Mouse (Mus musculus): ENCODE measurements around the gene Cdkal1.

Gene Cdkal1

DNA sequence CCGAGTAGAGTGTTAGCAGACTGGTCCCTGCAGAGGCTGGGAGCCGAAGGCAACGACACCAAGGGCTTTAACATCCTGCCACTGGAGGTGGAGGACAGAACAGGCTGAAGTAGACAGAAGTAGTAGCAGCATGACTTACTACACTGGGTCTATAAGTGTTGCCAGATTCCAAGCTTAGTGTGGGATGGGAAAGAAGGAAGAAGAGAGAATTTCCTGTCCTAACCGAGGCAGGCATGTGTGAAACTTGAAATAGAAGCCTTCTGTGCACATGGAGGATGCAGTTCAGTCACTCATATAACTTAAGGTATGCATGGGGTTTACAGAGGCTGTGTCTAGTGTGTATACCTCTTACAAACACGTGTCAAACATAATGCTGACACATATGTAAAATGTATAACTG is 465.4 kb downstream of the Cdkal1 start:
- DNase-seq = no peak

DNA sequence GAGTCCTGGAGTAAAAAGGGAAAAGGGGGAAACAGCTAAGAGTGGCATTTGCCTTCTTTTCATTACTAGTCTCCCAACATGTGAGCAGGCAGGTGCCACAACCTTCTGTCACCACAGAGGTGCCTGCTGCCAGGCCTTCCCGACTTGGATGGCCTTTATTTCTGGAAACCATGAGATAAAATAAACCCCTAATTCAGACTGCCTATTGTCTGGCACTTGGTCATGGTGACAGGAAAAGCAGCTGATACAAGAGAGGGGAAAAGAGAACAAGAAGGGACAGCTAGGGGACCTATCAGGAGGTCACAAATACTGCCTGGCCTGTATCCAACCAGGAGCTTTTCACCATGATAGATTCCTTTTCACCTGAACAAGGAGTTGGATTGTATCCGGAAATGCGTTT is 466.6 kb downstream of the Cdkal1 start:
- DNase-seq = no peak

DNA sequence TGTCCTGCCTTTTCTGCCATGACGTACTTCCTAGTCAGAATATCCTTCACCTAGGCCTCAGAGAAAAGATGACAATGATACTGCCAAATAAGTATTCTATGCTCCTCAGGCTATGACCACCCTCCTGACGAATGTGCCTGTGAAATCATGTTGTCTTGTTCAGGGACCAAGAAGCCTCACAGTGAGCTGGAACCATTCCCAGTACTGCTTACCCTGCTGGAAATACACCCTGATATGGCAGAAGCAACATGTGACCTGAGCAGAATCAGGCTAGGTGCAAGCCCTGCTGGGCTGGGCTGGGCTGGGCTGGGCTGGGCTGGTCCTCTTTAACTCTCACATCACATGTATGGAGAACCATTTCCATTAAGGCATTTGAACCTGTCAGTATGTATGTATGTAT is 477.9 kb downstream of the Cdkal1 start:
- no peak for DNase-seq

DNA sequence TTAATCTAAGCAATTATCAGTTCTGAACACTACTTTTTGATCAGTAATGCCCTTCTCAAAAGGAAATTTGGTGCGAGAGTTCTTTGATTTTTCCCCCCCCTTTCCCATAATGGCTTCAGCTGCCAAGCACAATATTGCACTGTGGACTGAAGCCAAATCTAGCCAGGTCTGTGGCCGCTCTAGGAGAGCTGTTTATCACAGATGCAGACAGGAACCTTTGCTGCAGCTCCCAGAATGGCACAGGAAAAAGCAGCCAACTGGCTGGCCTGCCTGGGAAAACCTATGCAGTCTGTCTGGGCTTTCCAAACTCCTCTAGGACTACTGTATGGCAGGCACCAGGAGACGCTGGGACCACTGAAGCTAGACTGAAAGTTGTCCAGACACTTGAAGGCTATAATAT is 483.6 kb downstream of the Cdkal1 start:
- DNase-seq = no peak

DNA sequence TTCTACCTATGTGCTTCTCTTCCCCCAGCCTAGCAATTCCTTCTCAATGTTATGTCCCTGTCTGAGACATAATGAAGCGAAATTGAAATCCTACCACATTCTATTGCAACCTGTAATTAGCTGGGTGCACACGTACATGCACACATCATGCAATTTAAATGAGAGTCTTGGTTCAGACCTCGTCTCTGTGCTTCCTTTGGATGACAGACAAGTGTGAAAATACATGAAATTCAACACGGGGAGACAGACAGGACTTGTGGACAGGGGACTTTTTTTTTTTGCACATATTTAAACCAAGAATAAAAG is 484.1 kb downstream of the Cdkal1 start:
- no peak for DNase-seq

DNA sequence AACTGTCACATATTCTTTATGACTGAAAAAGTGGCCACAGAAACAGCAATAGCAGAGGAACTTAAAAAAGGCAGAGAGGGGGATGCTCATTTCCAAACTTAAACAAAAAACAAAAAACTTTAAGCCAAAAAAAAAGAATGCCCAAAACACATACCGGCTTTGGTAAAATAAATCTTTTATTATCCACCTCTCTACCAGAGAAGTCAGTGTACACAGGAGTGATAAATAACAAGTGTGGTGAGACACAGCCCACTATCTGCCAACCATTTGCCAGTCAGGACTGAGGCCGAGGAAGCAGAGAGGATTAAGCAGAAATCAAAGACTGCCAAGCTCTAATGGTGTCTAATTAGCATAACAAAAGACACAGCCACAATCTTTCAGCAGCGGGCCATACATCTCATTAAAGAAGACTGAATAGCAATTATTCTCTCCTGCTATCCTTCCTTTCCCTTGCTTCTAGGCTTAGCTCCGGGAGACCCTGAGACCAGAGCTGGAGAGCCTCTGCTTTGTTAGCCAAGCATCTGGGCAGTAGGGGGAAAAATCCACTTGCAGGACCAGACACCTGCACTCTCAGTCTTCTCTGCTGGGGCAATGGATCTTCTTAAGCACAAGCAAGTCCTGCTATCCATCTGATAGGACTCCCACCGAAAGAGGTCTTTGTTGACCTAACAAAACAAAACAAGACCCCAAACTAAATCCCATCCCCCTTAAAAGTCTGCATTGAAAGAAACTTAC is 484.6 kb downstream of the Cdkal1 start:
- no peak for DNase-seq

DNA sequence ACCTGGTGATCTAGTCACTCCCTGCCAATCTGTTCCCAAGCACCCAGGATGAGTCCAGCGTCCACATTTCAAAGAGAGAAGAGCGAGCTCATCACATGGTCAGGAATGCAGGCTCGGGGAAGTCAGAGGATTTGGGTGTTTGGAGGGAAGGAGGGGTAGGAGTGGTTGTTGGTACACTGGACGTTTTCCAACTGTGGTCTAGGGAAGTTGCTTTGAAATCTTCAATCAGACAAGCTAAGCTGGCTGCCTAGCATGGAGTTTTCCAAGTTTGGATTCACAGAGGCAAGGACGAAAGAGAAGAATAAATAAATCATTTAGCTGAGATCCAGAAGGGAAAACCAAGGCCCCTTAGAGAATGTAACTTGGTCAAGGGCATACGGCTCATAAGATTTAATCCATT is 486.7 kb downstream of the Cdkal1 start:
- no peak for DNase-seq

DNA sequence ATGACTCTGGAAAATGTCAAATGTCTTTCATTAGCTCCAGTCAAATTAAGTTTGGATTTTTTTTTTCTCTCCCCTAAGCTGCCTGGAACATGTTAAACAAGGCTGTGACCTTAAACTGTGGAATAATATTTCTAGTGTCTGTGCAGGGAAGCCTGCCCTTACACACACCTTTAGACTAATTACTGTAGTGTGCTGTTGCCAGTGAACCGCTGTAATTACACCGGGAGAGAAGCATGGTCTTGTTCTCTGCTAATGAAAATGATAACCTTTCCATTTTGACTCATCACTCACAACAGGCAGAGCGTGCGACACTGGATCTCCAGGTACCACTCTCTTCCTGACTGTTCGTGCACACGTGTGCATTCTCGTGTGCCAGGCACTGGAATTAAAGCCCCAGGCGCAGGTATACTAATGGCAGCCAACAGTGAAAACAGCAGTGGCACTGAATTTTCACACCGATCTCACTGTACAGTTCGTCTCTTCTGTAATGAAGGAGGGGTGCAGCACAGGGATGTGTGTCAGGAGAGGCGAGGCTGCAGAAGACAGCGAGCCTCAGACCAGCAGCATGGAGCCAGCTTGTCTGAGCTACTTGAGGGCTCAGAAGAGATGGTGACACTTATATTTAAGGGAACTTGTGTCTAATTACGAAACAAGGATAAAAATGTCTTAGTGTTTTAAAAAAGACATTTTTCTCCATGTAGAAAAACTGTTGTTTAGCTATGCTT is 490.4 kb downstream of the Cdkal1 start:
- no peak for DNase-seq

DNA sequence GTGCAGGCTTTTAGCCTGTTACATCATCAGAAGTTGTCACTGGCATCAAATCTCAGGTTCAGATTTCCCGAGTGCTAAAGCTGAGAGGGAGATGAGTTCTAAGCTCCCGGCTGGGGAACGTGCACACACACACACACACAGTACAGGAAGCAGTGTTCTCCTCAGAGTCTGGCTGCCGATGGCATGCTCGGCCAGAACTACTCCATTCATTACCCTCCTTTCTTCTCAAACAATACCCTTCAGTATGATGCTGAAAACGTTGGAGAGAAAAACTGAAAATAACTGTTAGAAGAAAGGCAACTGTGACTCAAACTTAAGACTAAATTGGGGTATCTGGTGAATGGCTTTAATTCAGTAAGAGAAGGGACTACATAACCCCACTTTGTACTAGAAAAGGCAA is 491.5 kb downstream of the Cdkal1 start:
- DNase-seq = no peak

DNA sequence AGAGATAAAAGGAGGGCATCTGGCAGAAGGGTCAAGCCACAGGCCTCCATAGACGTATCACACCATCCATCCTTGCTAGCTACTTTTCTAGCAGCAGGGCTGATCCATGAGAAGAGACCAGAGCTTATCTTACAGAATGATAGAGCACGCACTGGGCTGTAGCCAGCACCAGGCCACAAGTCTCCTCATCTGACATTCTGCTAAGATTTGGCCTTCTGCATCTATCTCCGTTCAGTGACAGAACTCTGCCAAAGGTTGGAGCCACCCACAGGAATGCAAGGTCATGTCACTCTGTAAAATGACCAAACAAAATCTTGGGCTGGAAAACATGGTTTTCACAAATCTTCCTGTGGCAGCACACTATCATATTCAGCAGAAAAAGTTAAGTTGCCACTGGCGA is 493.6 kb downstream of the Cdkal1 start:
- DNase-seq = no peak

DNA sequence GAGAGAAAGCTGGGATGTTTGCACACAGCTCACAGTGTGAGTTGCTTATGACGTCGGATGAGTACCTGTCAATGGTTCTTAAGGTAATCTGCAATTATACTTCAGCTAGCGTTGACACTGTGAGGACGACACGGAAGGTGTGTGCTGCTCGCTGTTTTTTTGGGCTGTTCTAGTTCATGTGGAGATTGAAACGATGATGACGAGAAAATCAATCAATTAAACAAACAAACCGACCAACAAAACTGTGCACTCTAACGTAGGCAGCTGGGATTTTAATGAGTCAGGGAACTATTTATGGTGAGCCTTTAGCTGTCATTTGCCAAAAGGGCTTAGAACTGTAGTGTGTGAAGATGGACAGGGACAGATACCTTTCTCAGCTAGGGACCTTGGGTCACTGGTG is 494.6 kb downstream of the Cdkal1 start:
- no peak for DNase-seq

DNA sequence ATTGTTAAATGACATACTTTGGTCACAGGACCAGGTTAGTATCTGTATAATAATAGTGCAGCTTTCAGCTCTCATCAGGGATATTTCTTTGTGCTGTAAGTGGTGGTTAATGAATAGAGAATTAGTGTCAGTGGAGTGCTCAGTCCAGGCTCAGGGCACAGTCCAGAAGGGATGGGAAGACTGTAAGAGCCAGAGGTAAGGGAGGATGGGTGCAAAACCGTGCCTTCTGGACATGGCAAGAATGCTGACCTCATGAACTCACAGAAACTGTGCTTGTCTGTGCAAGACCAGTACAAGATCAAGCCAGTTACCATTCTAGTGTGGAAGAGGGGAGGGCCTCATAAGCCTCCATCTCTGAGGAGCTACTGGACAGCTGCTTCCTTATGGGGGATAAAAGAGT is 496.1 kb downstream of the Cdkal1 start:
- peak; percentile 21 for DNase-seq

DNA sequence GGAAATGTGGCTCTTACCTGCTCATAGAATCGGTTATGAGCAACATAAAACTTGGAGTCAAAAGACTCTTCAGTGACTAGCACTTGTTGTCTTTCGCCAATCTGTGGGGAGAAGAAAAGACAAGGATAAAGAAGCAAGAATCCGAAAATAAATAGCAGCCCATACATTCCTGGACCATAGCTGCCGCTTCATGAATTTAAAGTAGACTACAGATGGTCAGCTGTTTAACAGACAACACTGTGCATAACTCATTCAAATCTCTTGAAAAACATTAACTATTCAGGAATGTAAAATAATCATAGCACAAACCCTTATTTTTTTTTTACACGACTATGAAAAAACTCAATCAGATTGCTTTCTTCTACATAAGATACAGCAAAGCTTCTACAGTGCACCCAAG is 498.0 kb downstream of the Cdkal1 start:
- no peak for DNase-seq

DNA sequence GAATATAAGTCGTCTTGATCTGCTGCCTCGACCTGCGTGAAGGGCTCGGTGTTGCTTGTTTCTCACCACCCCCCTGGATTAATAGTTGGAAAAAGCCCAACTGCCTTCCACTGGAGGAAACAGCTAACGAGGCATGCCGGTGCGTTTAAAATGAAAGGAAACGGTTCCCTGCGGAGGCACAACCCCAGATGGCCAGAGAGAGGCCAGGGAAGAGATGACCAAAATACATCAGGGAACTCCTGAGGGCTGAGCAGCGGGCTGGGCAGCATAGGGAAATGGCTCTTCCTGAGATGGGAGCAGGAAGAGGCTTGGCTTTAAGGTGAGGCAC is 499.4 kb downstream of the Cdkal1 start:
- DNase-seq = peak; percentile 43

DNA sequence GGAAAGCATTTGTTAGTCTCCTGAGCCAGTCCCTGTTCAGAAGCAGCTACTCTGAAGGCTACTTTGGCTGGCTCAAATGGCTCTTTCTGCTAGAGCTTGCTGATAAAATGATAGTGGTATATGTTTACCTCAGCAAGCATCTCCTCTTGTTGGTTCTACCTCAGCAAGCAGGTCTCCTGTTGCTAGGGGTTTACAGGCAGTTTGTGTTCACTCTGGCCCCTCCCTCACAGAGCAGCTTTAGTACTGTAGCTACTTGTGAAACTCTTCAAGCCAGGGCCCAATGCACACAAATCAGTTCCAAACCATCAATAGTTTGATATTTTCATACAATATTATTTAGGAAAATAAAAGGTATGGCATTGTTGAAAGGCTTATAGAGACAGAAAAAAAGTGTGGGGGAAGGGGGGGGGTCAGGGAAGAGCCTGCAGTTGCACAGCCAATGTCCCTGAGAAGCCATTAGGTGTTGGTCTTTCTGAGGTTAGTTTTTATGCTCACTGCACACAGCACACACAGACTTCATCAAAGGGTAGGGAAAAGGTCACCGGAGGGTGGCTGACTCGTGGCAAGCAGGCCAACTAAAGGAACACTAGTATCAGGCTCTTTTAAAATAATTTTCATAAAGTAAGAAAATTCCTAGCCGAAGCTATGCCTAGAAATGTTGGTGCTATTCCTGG is 499.9 kb downstream of the Cdkal1 start:
- DNase-seq = no peak

DNA sequence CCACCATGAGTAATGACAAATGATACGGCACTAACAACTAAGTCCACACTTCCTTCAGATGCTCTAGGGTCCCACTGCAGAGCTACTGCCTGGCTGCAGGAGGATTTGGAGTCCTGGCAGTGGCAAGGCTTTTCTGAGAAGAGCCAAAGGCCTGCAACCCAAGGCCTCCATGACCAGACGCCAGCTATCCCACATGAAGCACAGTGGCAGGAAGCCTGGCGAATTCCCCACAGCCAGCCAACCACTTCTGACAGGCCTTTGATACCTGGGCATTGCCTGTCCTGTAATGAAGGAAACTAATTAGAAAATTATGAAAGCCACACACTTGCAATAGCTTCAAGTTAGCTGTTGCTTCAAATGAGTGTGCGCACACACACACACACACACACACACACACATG is 500.5 kb downstream of the Cdkal1 start:
- DNase-seq = no peak

DNA sequence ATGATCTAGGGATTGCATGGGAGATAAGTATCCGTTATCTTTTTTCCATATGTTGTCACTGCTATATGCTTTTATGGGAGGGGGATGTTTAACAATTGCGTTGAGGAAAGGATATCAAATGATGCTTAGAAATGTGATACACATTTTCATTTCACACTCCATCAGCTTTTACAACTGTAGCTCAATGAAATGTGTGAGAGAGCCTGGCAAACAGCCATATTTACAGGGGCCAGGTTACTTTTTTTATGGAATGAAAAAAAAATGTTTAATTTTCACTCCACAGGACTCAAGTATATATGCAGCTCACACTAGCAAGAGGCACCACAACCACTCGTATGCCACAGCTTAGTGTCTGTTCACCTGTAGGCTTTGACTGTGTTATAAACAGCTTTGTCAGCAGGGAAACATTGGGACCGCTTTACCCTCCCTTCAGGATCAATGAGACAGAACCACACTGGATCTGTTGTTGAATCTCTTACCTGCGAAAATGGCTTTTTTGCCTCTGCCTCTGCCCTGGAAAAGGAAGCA is 501.5 kb downstream of the Cdkal1 start:
- DNase-seq = no peak

DNA sequence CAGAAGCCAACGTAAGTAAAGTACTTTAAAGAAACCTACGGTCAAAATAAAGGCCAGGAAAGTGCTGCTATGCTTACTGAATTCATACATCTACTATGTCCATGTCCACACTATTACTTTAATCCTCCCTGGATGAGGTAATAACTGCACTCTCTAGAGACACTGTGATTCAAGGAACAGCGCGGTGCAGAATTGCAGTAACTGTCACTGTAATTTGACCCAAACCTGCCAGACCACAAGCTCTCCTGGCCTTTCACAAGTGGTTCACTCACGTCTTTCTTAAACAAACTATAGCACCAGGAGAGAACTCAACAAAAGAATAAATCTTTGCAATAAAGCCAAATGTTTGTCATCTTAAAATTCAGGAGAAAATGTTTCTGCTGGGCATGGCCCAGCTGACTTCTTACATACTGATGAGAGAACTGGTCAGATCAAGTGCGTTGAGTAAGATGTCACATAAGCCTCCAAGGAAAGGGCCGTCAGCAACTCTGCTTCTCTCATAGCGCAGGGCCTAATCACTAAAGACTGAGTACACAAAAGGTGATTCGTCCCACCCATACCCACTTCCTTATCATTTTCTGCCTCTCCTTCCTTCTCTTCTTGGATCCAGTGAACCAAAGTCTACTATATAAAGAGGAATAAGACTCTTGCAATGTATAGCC is 504.3 kb downstream of the Cdkal1 start:
- DNase-seq = no peak

DNA sequence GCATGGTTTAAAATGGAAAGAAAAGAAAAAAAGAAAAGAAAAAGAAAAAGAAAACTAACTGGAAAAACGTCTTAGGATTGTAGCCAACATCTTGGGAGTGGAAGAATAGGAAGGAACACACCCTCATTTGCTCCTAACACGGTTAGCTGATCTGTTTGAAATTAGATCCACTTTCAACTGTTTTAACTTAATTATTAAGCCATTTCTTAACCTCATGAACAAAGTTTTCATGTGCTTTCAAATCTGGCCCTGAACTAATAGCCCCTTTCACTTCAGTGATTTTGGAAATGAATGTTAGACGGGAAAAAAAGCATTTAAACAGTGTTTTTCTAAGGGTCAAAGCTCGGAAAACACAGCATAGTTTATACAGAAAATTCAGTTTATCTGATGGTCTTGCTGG is 505.5 kb downstream of the Cdkal1 start:
- no peak for DNase-seq

DNA sequence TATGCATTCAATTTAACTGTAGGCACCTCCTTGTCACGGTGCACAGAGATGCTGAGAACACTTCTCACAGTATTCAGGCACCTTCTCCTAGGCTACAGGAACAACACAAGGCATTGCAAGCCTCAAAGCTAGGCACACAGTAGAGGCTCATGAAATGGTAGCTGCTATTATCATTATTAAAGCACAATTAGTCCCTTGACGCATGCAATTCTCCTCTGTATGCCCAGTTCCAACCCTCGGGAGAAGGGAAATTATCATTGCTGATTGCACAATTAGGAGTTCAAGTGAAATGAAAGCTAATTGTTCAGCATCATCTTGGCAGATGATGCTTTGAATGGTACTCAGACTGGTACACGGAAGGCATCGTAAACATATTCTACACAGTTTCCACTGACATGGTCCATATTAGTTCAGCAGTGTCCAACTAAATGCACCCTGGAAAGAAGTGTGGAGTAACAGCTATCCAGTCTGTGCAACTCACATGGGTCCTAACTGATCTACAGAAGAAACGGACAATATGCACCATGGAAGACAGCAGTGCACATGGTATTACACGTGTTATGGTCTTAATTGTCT is 506.0 kb downstream of the Cdkal1 start:
- DNase-seq = no peak

DNA sequence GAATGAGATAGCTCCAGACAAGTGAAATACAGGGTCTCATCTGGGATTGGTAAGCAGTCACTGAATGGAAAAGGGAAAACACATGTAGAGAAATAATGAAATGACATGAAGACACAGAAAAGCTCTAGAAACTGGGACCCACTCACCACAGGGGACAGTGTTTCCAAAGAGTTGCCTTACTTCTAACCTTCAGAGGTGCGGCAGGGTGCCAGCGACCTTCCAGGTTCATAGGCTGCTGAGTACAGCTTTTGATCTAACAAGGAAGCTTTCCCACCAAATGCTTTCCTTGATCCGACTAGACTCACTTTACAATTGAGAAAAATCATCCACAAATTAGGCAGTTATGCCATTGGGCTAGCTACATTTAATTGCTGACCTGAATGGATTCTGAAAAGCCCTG is 507.1 kb downstream of the Cdkal1 start:
- no peak for DNase-seq

DNA sequence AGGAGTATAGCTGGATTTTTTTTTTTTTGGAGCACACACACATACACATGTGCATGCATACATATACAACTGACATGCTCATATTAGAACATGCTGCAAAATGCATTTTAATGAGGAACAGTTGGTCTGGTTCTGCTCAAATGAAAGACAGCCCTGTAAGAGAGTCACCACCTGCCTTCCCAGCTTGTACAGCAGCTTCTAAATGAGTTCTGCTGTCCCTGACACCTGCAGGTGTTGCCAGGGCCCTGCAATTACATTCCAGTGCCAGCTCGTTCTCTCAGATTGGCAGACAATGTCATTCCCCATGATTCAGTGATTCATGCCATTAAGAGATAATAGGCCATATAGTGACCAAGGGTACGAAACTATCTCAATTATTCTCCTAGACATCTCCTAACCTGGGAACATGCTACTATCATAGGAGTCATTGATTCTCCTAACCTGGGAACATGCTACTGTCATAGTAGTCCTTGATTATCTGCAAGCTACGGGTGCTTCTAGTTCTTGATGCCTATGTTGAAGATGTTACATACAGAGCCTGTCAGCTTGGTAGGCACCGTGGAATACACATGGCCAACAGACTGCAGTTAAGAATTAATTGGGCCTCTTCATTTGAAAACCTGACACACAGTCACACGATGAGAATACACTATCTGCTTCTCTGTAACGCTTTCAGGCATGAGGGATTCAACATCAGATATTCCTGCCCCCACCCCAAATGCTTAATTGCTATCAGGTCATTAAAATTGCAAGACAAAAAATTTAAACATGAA is 522.6 kb downstream of the Cdkal1 start:
- DNase-seq = no peak

DNA sequence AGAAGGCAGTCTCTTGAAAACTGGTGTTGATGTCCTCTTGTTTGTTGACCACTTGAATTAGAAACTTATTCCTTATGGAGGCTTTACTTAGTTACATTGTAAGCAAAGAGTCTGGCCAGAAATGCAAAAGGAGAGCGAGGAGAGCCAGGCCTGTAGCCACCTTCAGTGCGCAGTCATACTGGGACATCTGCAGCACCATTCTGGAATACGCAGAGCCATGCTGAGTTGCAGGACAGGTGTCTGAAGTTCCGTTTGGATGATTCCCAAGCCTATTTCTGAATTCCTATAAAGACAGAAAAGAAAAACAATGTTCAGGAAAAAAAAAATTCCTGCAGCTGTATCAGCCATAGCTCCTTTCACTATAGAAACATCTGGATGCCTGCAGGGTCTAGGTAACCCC is 529.5 kb downstream of the Cdkal1 start:
- DNase-seq = no peak

All from kidney, adult 18-20 months (tissue).